Mouse (Mus musculus) liver, adult 2 months (tissue): ENCODE results near the gene Trpm8.

Source experiments
- CTCF ChIP-seq: fragments of 200-500 bp; IDR thresholded peaks from 2 replicates; pipeline ENCODE4 v1.5.1; 2011; ENCODE audit warnings: low read depth, low read length, control low read depth
- POLR2A ChIP-seq: fragments of 200-500 bp; IDR thresholded peaks from 2 replicates; pipeline ENCODE4 v1.6.1; 2011; ENCODE audit warnings: low read length, control low read depth; ENCODE audit not compliant: insufficient read depth; ENCODE audit errors: extremely low read depth

DNA sequence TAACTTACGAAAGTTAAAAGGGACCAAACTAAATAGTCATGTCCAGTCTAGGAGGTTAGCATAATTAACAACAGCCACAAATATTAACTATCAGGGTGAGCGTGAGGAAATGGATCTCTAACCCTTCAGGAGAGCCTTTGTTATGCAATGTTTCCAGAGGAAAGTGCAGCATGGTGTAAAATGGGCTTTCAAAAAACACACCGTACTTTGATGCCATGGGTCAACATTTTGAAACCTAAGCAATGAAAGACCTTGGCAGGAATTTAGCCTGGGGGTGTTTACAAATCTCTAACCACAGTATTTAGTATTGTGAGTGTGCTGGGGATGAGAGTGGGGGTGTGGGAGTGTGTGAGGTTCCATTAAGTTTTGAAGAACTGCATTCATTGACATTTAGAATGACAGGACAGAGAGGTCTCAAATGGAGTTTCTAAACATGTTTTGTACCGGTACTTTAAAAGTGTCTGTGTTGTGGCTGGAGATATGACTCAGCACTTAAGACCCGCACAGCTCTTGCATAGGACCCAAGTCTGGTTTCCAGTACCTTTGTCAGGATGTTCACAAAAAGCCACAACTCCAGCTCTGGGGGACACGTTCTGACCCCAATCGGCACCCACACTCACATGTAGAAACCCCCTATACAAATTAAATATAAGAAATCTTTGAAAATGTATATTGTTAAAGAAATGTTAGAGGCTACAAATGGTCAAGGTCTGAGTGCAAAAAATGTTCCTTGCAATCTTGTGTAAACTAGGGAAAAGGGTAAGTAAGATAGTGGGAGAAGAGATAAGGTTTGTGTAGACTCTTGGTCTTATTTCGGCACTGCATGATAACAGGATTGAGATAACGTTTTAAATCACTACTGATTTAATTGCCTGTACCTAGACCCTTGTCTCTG lies 1.9 kb downstream of the Trpm8 start:
- TF ChIP-seq POLR2A (no peak), CTCF (no peak)
